ENCODE assay signal across 25 mouse cellular contexts in the genomic region with DNA sequence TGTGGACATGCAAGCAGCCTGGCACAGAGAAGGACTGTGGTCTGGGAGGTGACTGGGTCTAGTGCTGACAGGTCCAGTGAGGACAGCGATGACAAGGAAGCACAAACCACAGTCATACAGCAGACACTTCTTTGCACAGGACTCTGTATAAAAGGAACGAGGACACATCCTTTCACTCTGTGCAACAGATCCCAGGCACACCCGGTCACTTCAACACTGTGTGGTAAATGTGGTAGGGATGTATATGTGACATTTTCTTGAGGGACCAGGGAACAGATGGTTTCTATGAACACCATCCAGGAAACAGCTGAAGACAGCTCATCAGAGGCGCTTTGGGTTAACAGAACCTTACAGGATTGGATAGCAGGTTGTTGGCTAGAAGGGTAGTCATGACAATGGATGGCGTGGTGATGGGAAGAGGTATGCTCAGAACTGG.
A peak's percentile ranks its signal among the peaks of the same experiment; 100 is the strongest.
DNase-seq lines count a peak whose midpoint lies in the region; ATAC-seq lines count a peak whose summit lies in the region.
"Had no signal": no experiment of that assay in that cellular context is flagged by ENCODE, and none has a peak within 500 bp of the region (broad histone marks: within the 10 kb centered on the region; RNA-seq: fewer than 3 reads in every experiment).

No protein-coding gene starts in this region.

- H3K27me3 ChIP-seq in heart, embryonic 11.5 days (ENCODE audit: control insufficient read depth, insufficient read depth, low read length) = no peaks in the 10 kb centered on the region
- H3K27me3 ChIP-seq in hindbrain, embryonic 14.5 days (ENCODE audit: control insufficient read depth, insufficient read depth, low read length) = no peaks in the 10 kb centered on the region
- no peaks in the 10 kb centered on the region for H3K27me3 ChIP-seq in hindbrain, embryonic 13.5 days
- no peaks in the 10 kb centered on the region for H3K27me3 ChIP-seq in limb, embryonic 10.5 days (ENCODE audit: low read depth, poor library complexity, severe bottlenecking)
- H3K27me3 ChIP-seq: embryonic facial prominence, embryonic 12.5 days; intestine, embryonic 15.5 days; limb, embryonic 15.5 days; neural tube, embryonic 15.5 days had no signal

- H3K36me3 ChIP-seq in heart, embryonic 11.5 days (ENCODE audit: control insufficient read depth, insufficient read depth, low read length) = no peaks in the 10 kb centered on the region
- no peaks in the 10 kb centered on the region for H3K36me3 ChIP-seq in hindbrain, embryonic 14.5 days (replicated peaks; ENCODE audit: control insufficient read depth, insufficient read depth)
- H3K36me3 ChIP-seq in hindbrain, embryonic 13.5 days = no peaks in the 10 kb centered on the region
- no peaks in the 10 kb centered on the region for H3K36me3 ChIP-seq in limb, embryonic 10.5 days
- H3K36me3 ChIP-seq: embryonic facial prominence, embryonic 12.5 days; forebrain, embryonic 12.5 days; intestine, embryonic 15.5 days; limb, embryonic 15.5 days; midbrain, embryonic 10.5 days; neural tube, embryonic 15.5 days had no signal

- H3K9ac ChIP-seq in heart, embryonic 11.5 days (ENCODE audit: low read depth, low read length) = no peak overlapping the region
- H3K9ac ChIP-seq in hindbrain, embryonic 14.5 days = no peak overlapping the region
- no peak overlapping the region for H3K9ac ChIP-seq in hindbrain, embryonic 13.5 days
- H3K9ac ChIP-seq: embryonic facial prominence, embryonic 12.5 days; forebrain, embryonic 12.5 days; intestine, embryonic 15.5 days; limb, embryonic 15.5 days; liver, embryonic 14.5 days; neural tube, embryonic 15.5 days had no signal

- no peaks in the 10 kb centered on the region for H3K4me1 ChIP-seq in heart, embryonic 11.5 days (ENCODE audit: control insufficient read depth, insufficient read depth, low read length)
- no peaks in the 10 kb centered on the region for H3K4me1 ChIP-seq in hindbrain, embryonic 14.5 days (replicated peaks; ENCODE audit: control insufficient read depth, insufficient read depth, low read length)
- no peaks in the 10 kb centered on the region for H3K4me1 ChIP-seq in hindbrain, embryonic 13.5 days (replicated peaks)
- H3K4me1 ChIP-seq in limb, embryonic 10.5 days = no peaks in the 10 kb centered on the region
- H3K4me1 ChIP-seq: embryonic facial prominence, embryonic 12.5 days; forebrain, embryonic 12.5 days; intestine, embryonic 15.5 days; limb, embryonic 15.5 days; midbrain, embryonic 10.5 days; neural tube, embryonic 15.5 days had no signal

- ATAC-seq in heart, embryonic 11.5 days (replicated peaks; ENCODE audit: insufficient number of reproducible peaks, low FRiP score, low TSS enrichment) = peak; percentile 72
- peak; percentile 37; the same call in 1 of the 2 replicates for ATAC-seq in hindbrain, embryonic 14.5 days (ENCODE audit: low FRiP score)
- ATAC-seq in hindbrain, embryonic 13.5 days (ENCODE audit: low FRiP score) = no peak
- ATAC-seq: activated CD4-positive, CD25-positive, alpha-beta regulatory T cell, adult 4 months; intestine, embryonic 15.5 days; lung, postnatal 0 days had no signal

- WGBS in heart, embryonic 11.5 days (ENCODE audit: insufficient replicate concordance) = 57% methylated on average over 5 of the region's 5 CpGs
- WGBS in hindbrain, embryonic 14.5 days = 89% methylated on average over 5 of the region's 5 CpGs
- 85% methylated on average over 5 of the region's 5 CpGs for WGBS in hindbrain, embryonic 13.5 days
- 94% methylated on average over 5 of the region's 5 CpGs for WGBS in limb, embryonic 10.5 days

- no peaks in the 10 kb centered on the region for H3K9me3 ChIP-seq in heart, embryonic 11.5 days (replicated peaks; ENCODE audit: control insufficient read depth, low read length)
- no peaks in the 10 kb centered on the region for H3K9me3 ChIP-seq in hindbrain, embryonic 14.5 days (ENCODE audit: control insufficient read depth, low read length)
- no peaks in the 10 kb centered on the region for H3K9me3 ChIP-seq in hindbrain, embryonic 13.5 days
- no peaks in the 10 kb centered on the region for H3K9me3 ChIP-seq in limb, embryonic 10.5 days (replicated peaks)
- H3K9me3 ChIP-seq: embryonic facial prominence, embryonic 12.5 days; forebrain, embryonic 12.5 days; intestine, embryonic 15.5 days; limb, embryonic 15.5 days; midbrain, embryonic 10.5 days; neural tube, embryonic 15.5 days had no signal

- peak overlapping the region; percentile 29 for H3K4me2 ChIP-seq in heart, embryonic 11.5 days
- no peak overlapping the region for H3K4me2 ChIP-seq in hindbrain, embryonic 14.5 days (replicated peaks)
- H3K4me2 ChIP-seq in hindbrain, embryonic 13.5 days = no peak overlapping the region
- H3K4me2 ChIP-seq: embryonic facial prominence, embryonic 12.5 days; forebrain, embryonic 12.5 days; intestine, embryonic 15.5 days; limb, embryonic 15.5 days; neural tube, embryonic 15.5 days had no signal

- DNase-seq in heart, adult 9 months (ENCODE audit: low spot score in 2 of 2) = no peak
- no peak for DNase-seq in hindbrain, embryonic 14.5 days (ENCODE audit: low spot score)
- peak; percentile 2 for DNase-seq in 416B (ENCODE audit: low read depth)
- peak; percentile 45 for DNase-seq in brain, adult 2 months (ENCODE audit: low read depth, low spot score)
- DNase-seq in limb, embryonic 10.5 days (ENCODE audit: low spot score) = no peak
- no peak for DNase-seq in ovary, postnatal 10 days (ENCODE audit: low spot score)
- DNase-seq: adrenal gland, postnatal 10 days; cerebellum, adult 8-10 months; heart, adult 11 months; heart, postnatal 36 days; kidney, adult 8-10 months; kidney, postnatal 10 days had no signal

- H3K27ac ChIP-seq in heart, embryonic 11.5 days (ENCODE audit: low read depth, low read length) = 0 out of 2 replicates have a peak overlapping the region, but pooled peaks have one; percentile 10
- H3K27ac ChIP-seq in hindbrain, embryonic 14.5 days = no peak overlapping the region
- no peak overlapping the region for H3K27ac ChIP-seq in hindbrain, embryonic 13.5 days
- no peak overlapping the region for H3K27ac ChIP-seq in limb, embryonic 10.5 days
- H3K27ac ChIP-seq: embryonic facial prominence, embryonic 12.5 days; forebrain, embryonic 12.5 days; intestine, embryonic 15.5 days; left cerebral cortex, adult 2 months; limb, embryonic 15.5 days; liver, embryonic 14.5 days; macrophage; midbrain, embryonic 10.5 days; neural tube, embryonic 15.5 days had no signal

- no peak overlapping the region for H3K4me3 ChIP-seq in heart, embryonic 11.5 days (ENCODE audit: low read depth, low read length)
- H3K4me3 ChIP-seq in hindbrain, embryonic 14.5 days (replicated peaks; ENCODE audit: low read length) = no peak overlapping the region
- no peak overlapping the region for H3K4me3 ChIP-seq in hindbrain, embryonic 13.5 days
- H3K4me3 ChIP-seq in limb, embryonic 10.5 days = no peak overlapping the region
- H3K4me3 ChIP-seq: embryonic facial prominence, embryonic 12.5 days; forebrain, embryonic 12.5 days; intestine, embryonic 15.5 days; left cerebral cortex, adult 2 months; limb, embryonic 15.5 days; midbrain, embryonic 10.5 days; neural tube, embryonic 15.5 days had no signal

Comparison
In these comparisons a context has a peak if more than half of its experiments do, and no peak if none do; other contexts are left out.
1. DNase-seq: peak in 416B (single experiment) and brain, adult 2 months (single experiment); none in heart, adult 9 months (0 of 2), hindbrain, embryonic 14.5 days (single experiment), limb, embryonic 10.5 days (single experiment) and ovary, postnatal 10 days (single experiment).